Mouse (Mus musculus): ENCODE measurements around the gene Inpp5a. TPM values are rescaled to one million over a fixed set of nuclear protein-coding genes. Genes with fewer than 3 reads are reported as not detected.

The Inpp5a gene
- polyA plus RNA-seq, 1 experiment from 2014 or later = 17.7 TPM

GRCm38 (mm10) chr7:139384916-139385530 lies 3.9 kb upstream of the Inpp5a start:
- Histone ChIP-seq H3K9ac (replicated peaks; ENCODE audit: low read length) (no peak overlapping the region), H3K4me1 (ENCODE audit: insufficient read depth, low read length) (peaks cover 11% of the 10 kb centered on the region), H3K4me2 (replicated peaks; ENCODE audit: low read depth, low read length) (no peak overlapping the region), H3K4me3 (ENCODE audit: low read length) (no peak overlapping the region), H3K27me3 (ENCODE audit: insufficient read depth, low read length) (no peaks in the 10 kb centered on the region), H3K9me3 (ENCODE audit: low read length) (no peaks in the 10 kb centered on the region), H3K36me3 (ENCODE audit: insufficient read depth, low read length) (no peaks in the 10 kb centered on the region), H3K27ac (ENCODE audit: low read length) (no peak overlapping the region)
- no peak for ATAC-seq (ENCODE audit: low FRiP score, low TSS enrichment)
- WGBS = 80% methylated on average over 2 of the region's 2 CpGs

GRCm38 (mm10) chr7:139386933-139387690 lies 1.8 kb upstream of the Inpp5a start:
- Histone ChIP-seq H3K9me3 (ENCODE audit: low read length) (no peaks in the 10 kb centered on the region), H3K36me3 (ENCODE audit: insufficient read depth, low read length) (no peaks in the 10 kb centered on the region), H3K27me3 (ENCODE audit: insufficient read depth, low read length) (no peaks in the 10 kb centered on the region), H3K4me1 (ENCODE audit: insufficient read depth, low read length) (peaks cover 30% of the 10 kb centered on the region), H3K27ac (ENCODE audit: low read length) (no peak overlapping the region), H3K4me3 (ENCODE audit: low read length) (no peak overlapping the region), H3K4me2 (replicated peaks; ENCODE audit: low read depth, low read length) (no peak overlapping the region), H3K9ac (replicated peaks; ENCODE audit: low read length) (no peak overlapping the region)
- WGBS = 91% methylated on average over 9 of the region's 9 CpGs
- no peak for ATAC-seq (ENCODE audit: low FRiP score, low TSS enrichment)

GRCm38 (mm10) chr7:139387921-139388669 lies 814 bp upstream of the Inpp5a start:
- peak overlapping the region; percentile 83 for H3K9ac ChIP-seq (replicated peaks; ENCODE audit: low read length)
- no peaks in the 10 kb centered on the region for H3K9me3 ChIP-seq (ENCODE audit: low read length)
- no peaks in the 10 kb centered on the region for H3K27me3 ChIP-seq (ENCODE audit: insufficient read depth, low read length)
- H3K36me3 ChIP-seq (ENCODE audit: insufficient read depth, low read length) = no peaks in the 10 kb centered on the region
- peaks cover 40% of the 10 kb centered on the region for H3K4me1 ChIP-seq (ENCODE audit: insufficient read depth, low read length)
- ATAC-seq (ENCODE audit: low FRiP score, low TSS enrichment) = peak; percentile 87
- H3K4me2 ChIP-seq (replicated peaks; ENCODE audit: low read depth, low read length) = peak overlapping the region; percentile 43
- peak overlapping the region; percentile 87 for H3K27ac ChIP-seq (ENCODE audit: low read length)
- 16% methylated on average over 16 of the region's 16 CpGs for WGBS
- peak overlapping the region; percentile 68 for H3K4me3 ChIP-seq (ENCODE audit: low read length)

- no peaks in the 10 kb centered on the region for H3K36me3 ChIP-seq (ENCODE audit: insufficient read depth, low read length)
- H3K4me3 ChIP-seq (ENCODE audit: low read length) = peak overlapping the region; percentile 87
- peaks cover 43% of the 10 kb centered on the region for H3K4me1 ChIP-seq (ENCODE audit: insufficient read depth, low read length)
- no peaks in the 10 kb centered on the region for H3K9me3 ChIP-seq (ENCODE audit: low read length)
- H3K27me3 ChIP-seq (ENCODE audit: insufficient read depth, low read length) = no peaks in the 10 kb centered on the region
- WGBS = under 1% methylated on average over 53 of the region's 53 CpGs
- H3K27ac ChIP-seq (ENCODE audit: low read length) = peak overlapping the region; percentile 75
- peak overlapping the region; percentile 81 for H3K4me2 ChIP-seq (replicated peaks; ENCODE audit: low read depth, low read length)
- H3K9ac ChIP-seq (replicated peaks; ENCODE audit: low read length) = peak overlapping the region; percentile 94
- ATAC-seq (ENCODE audit: low FRiP score, low TSS enrichment) = peak; percentile 69
These were observed 378 bp downstream of the Inpp5a start for GRCm38 (mm10) chr7:139389213-139389761.

GRCm38 (mm10) chr7:139390380-139390779 lies 1.5 kb downstream of the Inpp5a start:
- Histone ChIP-seq H3K4me2 (replicated peaks; ENCODE audit: low read depth, low read length) (peak overlapping the region; percentile 81), H3K4me3 (ENCODE audit: low read length) (peak overlapping the region; percentile 87), H3K9me3 (ENCODE audit: low read length) (no peaks in the 10 kb centered on the region), H3K27ac (ENCODE audit: low read length) (no peak overlapping the region), H3K36me3 (ENCODE audit: insufficient read depth, low read length) (no peaks in the 10 kb centered on the region), H3K27me3 (ENCODE audit: insufficient read depth, low read length) (no peaks in the 10 kb centered on the region), H3K9ac (replicated peaks; ENCODE audit: low read length) (peak overlapping the region; percentile 94), H3K4me1 (ENCODE audit: insufficient read depth, low read length) (peaks cover 43% of the 10 kb centered on the region)
- ATAC-seq (ENCODE audit: low FRiP score, low TSS enrichment) = no peak
- WGBS = 81% methylated on average over 3 of the region's 3 CpGs

- Histone ChIP-seq H3K27me3 (ENCODE audit: insufficient read depth, low read length) (no peaks in the 10 kb centered on the region), H3K9ac (replicated peaks; ENCODE audit: low read length) (peak overlapping the region; percentile 94; the same call in 1 of the 2 replicates), H3K4me3 (ENCODE audit: low read length) (peak overlapping the region; percentile 87), H3K36me3 (ENCODE audit: insufficient read depth, low read length) (no peaks in the 10 kb centered on the region), H3K4me2 (replicated peaks; ENCODE audit: low read depth, low read length) (peak overlapping the region; percentile 81), H3K27ac (ENCODE audit: low read length) (no peak overlapping the region), H3K4me1 (ENCODE audit: insufficient read depth, low read length) (peaks cover 43% of the 10 kb centered on the region), H3K9me3 (ENCODE audit: low read length) (no peaks in the 10 kb centered on the region)
- ATAC-seq (ENCODE audit: low FRiP score, low TSS enrichment) = no peak
- WGBS = 82% methylated on average over 9 of the region's 9 CpGs
These were observed 2.0 kb downstream of the Inpp5a start for GRCm38 (mm10) chr7:139390926-139391325.

GRCm38 (mm10) chr7:139391691-139392090 lies 2.8 kb downstream of the Inpp5a start:
- no peak overlapping the region for H3K4me2 ChIP-seq (replicated peaks; ENCODE audit: low read depth, low read length)
- H3K27me3 ChIP-seq (ENCODE audit: insufficient read depth, low read length) = no peaks in the 10 kb centered on the region
- 79% methylated on average over 5 of the region's 5 CpGs for WGBS
- H3K4me1 ChIP-seq (ENCODE audit: insufficient read depth, low read length) = peaks cover 43% of the 10 kb centered on the region
- H3K9me3 ChIP-seq (ENCODE audit: low read length) = no peaks in the 10 kb centered on the region
- H3K27ac ChIP-seq (ENCODE audit: low read length) = no peak overlapping the region
- H3K36me3 ChIP-seq (ENCODE audit: insufficient read depth, low read length) = no peaks in the 10 kb centered on the region
- no peak overlapping the region for H3K9ac ChIP-seq (replicated peaks; ENCODE audit: low read length)
- no peak overlapping the region for H3K4me3 ChIP-seq (ENCODE audit: low read length)
- ATAC-seq (ENCODE audit: low FRiP score, low TSS enrichment) = no peak

GRCm38 (mm10) chr7:139392106-139392505 lies 3.2 kb downstream of the Inpp5a start:
- no peak overlapping the region for H3K27ac ChIP-seq (ENCODE audit: low read length)
- no peak for ATAC-seq (ENCODE audit: low FRiP score, low TSS enrichment)

GRCm38 (mm10) chr7:139392691-139393235 lies 3.9 kb downstream of the Inpp5a start:
- Histone ChIP-seq H3K4me3 (ENCODE audit: low read length) (no peak overlapping the region), H3K27ac (ENCODE audit: low read length) (peak overlapping the region; percentile 36; the same call in 1 of the 2 replicates), H3K27me3 (ENCODE audit: insufficient read depth, low read length) (no peaks in the 10 kb centered on the region), H3K36me3 (ENCODE audit: insufficient read depth, low read length) (no peaks in the 10 kb centered on the region), H3K9me3 (ENCODE audit: low read length) (no peaks in the 10 kb centered on the region), H3K4me1 (ENCODE audit: insufficient read depth, low read length) (peaks cover 47% of the 10 kb centered on the region), H3K9ac (replicated peaks; ENCODE audit: low read length) (no peak overlapping the region), H3K4me2 (replicated peaks; ENCODE audit: low read depth, low read length) (no peak overlapping the region)
- ATAC-seq (ENCODE audit: low FRiP score, low TSS enrichment) = no peak
- WGBS = 33% methylated on average over 6 of the region's 6 CpGs

More at GRCm38 (mm10) chr7:139392106-139392505, 3.2 kb downstream of the Inpp5a start:
- Histone ChIP-seq H3K27me3 (ENCODE audit: insufficient read depth, low read length) (no peaks in the 10 kb centered on the region), H3K9ac (replicated peaks; ENCODE audit: low read length) (no peak overlapping the region), H3K4me3 (ENCODE audit: low read length) (no peak overlapping the region), H3K4me1 (ENCODE audit: insufficient read depth, low read length) (peaks cover 43% of the 10 kb centered on the region), H3K36me3 (ENCODE audit: insufficient read depth, low read length) (no peaks in the 10 kb centered on the region), H3K9me3 (ENCODE audit: low read length) (no peaks in the 10 kb centered on the region), H3K4me2 (replicated peaks; ENCODE audit: low read depth, low read length) (no peak overlapping the region)
- 80% methylated on average over 2 of the region's 2 CpGs for WGBS

Measured in kidney, embryonic 16.5 days (tissue).